ENCODE assay signal across 8 mouse cellular contexts in the genomic region with DNA sequence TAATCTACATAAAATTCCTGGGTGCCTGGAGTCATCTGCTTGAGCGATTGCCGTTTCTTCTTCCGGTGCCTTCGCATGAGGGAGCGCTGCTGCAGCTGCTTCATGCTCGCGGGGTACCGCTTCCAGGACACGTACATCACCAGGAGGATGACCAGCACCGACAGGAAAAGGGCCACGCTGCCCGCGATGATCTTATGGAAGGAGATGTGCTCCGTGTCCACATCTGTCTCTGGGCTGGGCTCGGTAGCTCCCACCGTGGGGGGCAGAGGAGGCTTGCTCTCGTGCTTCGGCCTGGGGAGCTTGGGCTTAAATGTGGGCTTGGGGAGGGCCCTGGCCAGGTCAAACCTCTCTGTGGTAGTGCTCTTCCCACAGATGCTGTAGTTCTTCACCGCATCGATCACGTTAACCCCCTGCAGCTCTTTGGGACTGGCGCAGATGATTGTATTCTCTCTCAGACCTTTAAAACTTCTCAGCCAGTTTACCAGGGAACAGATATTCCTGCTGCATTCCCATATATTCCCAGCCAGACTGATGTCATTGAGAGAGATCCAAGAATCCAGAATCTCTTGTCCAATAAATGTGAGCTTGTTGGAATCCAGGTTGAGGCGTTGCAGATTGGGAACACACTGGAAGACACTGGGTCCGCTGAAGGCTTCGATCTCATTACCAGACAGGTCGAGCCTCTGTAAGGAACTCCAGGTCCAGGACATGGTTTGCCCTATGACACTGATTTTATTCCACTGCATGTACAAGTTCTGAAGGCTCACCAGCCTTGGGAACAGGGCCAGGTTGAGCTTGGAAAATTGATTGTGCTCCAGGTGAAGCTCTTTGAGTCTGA. TPM values are rescaled to one million over a fixed set of nuclear protein-coding genes. Genes with fewer than 3 reads are reported as not detected.
DNase-seq lines count a peak whose midpoint lies in the region; ATAC-seq lines count a peak whose summit lies in the region.

No protein-coding gene starts in this region.

- H3K27me3 ChIP-seq in forebrain, embryonic 12.5 days: peaks cover 23% of the 10 kb centered on the region
- no peaks in the 10 kb centered on the region for H3K27me3 ChIP-seq in neural tube, embryonic 15.5 days (replicated peaks)

- H3K4me3 ChIP-seq in forebrain, embryonic 12.5 days (replicated peaks): peak overlapping the region; percentile 43
- peak overlapping the region; percentile 59 for H3K4me3 ChIP-seq in neural tube, embryonic 15.5 days (replicated peaks)

- peak; percentile 10 for DNase-seq in gastrocnemius, postnatal 14 days
- DNase-seq in gastrocnemius, postnatal 36 days: no peak
- peak; percentile 69 for DNase-seq in cerebellum, adult 11-12 months
- peak; percentile 48 to 50 for DNase-seq in left cerebral cortex, postnatal 36 days (ENCODE audit: low spot score in 2 of 2)
- no peak for DNase-seq in lung, postnatal 25 days (ENCODE audit: low spot score)
- DNase-seq in thymus, postnatal 14 days: no peak

- H3K27ac ChIP-seq in forebrain, embryonic 12.5 days: no peak overlapping the region
- H3K27ac ChIP-seq in neural tube, embryonic 15.5 days (replicated peaks): peak overlapping the region; percentile 67

- ATAC-seq in forebrain, embryonic 12.5 days (ENCODE audit: low FRiP score): no peak
- ATAC-seq in neural tube, embryonic 15.5 days (ENCODE audit: low FRiP score): no peak

- H3K36me3 ChIP-seq in forebrain, embryonic 12.5 days (replicated peaks): no peaks in the 10 kb centered on the region
- no peaks in the 10 kb centered on the region for H3K36me3 ChIP-seq in neural tube, embryonic 15.5 days

- WGBS in forebrain, embryonic 12.5 days: 3% methylated on average over 26 of the region's 26 CpGs
- WGBS in neural tube, embryonic 15.5 days: 5% methylated on average over 26 of the region's 26 CpGs

- H3K9me3 ChIP-seq in forebrain, embryonic 12.5 days: no peaks in the 10 kb centered on the region
- no peaks in the 10 kb centered on the region for H3K9me3 ChIP-seq in neural tube, embryonic 15.5 days (replicated peaks)

- peak overlapping the region; percentile 75 for H3K4me2 ChIP-seq in forebrain, embryonic 12.5 days
- peak overlapping the region; percentile 76 for H3K4me2 ChIP-seq in neural tube, embryonic 15.5 days

- peaks cover 38% of the 10 kb centered on the region for H3K4me1 ChIP-seq in forebrain, embryonic 12.5 days
- peaks cover 41% of the 10 kb centered on the region for H3K4me1 ChIP-seq in neural tube, embryonic 15.5 days

- peak overlapping the region; percentile 51 for H3K9ac ChIP-seq in forebrain, embryonic 12.5 days
- H3K9ac ChIP-seq in neural tube, embryonic 15.5 days (replicated peaks): peak overlapping the region; percentile 66

- intact Hi-C loops in gastrocnemius, postnatal 14 days (cut with DNase I; ENCODE audit: low total_unique reads): loop anchor here (10.0 kb wide), 1 partner anchor 187 kb away; no protein-coding TSS in a partner anchor
- intact Hi-C loops in gastrocnemius, postnatal 36 days (cut with DNase I): no loop called here
- intact Hi-C loops in left cerebral cortex, postnatal 36 days (cut with DNase I): loop anchor here (2.0 to 10.0 kb wide), 3 partner anchors 187 to 507 kb away; no protein-coding TSS in a partner anchor

RNA-seq across cellular contexts. Expression of a gene that starts 1.9 kb away (rescaled TPM):
- total RNA-seq in gastrocnemius, postnatal 14 days (2021): under 1 TPM in 1 of 2 experiments, not detected in 1; 0.51 TPM
- total RNA-seq in gastrocnemius, postnatal 36 days (2021): under 1 TPM; 0.15 to 0.54 TPM
- 3.7 and 5.2 TPM in 2 replicates for polyA plus RNA-seq in forebrain, embryonic 12.5 days (2016; fragmentation: Nextera tagmentation; extraction: Ambion mirVana)
- 10 to 100 TPM; 72.2 to 78.1 TPM for total RNA-seq in left cerebral cortex, postnatal 36 days (2021)
- 35.6 and 44.5 TPM in 2 replicates for polyA plus RNA-seq in neural tube, embryonic 15.5 days (2015; fragmentation: Nextera tagmentation; extraction: Ambion mirVana)

Comparison
In these comparisons a context has a peak if more than half of its experiments do, and no peak if none do; other contexts are left out.
1. DNase-seq: peak in gastrocnemius, postnatal 14 days (single experiment), cerebellum, adult 11-12 months (single experiment) and left cerebral cortex, postnatal 36 days (2 of 2); none in gastrocnemius, postnatal 36 days (0 of 2), lung, postnatal 25 days (single experiment) and thymus, postnatal 14 days (single experiment).
2. RNA of a gene that starts 1.9 kb away (total RNA-seq): 72.2 to 78.1 TPM in left cerebral cortex, postnatal 36 days; 0.15 to 0.54 TPM in gastrocnemius, postnatal 36 days and 0.51 TPM in gastrocnemius, postnatal 14 days; every median in the first group is over 10 times any median in the second.